Comparison of ENCODE assay signal across 1 mouse cellular context in the genomic region with DNA sequence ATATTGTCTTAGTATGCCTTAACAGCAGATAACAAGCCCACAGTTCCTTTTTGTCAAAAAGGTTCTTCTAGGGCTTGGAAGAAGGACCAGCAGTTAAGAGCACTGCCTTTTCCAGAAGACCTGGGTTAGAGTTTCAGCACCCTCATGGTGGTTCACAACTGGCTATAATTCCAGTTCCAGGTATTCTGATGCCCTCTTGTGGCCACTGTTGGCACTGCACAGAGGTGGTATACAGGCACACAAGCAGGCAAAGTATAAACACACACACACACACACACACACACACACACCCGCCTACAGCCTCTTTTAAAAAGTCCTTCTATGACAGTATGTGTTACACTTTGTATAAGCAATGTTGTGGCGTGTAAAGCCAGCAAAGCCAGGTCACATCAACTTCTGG.
TF ChIP-seq lines count a peak whose summit lies in the region.

No protein-coding gene starts in this region.

TF ChIP-seq in MEL, 35 proteins besides CTCF, POLR2A, EP300 and RAD21 (continued from another document):
- TF ChIP-seq SIN3A (IDR thresholded peaks at IDR 0.05; ENCODE audit: low read length) (0 out of 2 replicates have a peak, but pooled peaks have one; percentile 20), MAFK (IDR thresholded peaks at IDR 0.05; ENCODE audit: borderline replicate concordance, low read depth, low read length) (no peak), TAL1 (IDR thresholded peaks at IDR 0.05; ENCODE audit: low read length) (no peak), MAZ (IDR thresholded peaks at IDR 0.05; ENCODE audit: low read depth, low read length) (no peak)
